Mouse (Mus musculus) WW6 (cell line): ENCODE results near the gene Ace.

Experiments
- DNase-seq: peaks from one replicate; pipeline ENCODE4 v3.0.0-alpha.2; 2013; ENCODE audit warnings: low read depth, low spot score

Ace gene

DNA sequence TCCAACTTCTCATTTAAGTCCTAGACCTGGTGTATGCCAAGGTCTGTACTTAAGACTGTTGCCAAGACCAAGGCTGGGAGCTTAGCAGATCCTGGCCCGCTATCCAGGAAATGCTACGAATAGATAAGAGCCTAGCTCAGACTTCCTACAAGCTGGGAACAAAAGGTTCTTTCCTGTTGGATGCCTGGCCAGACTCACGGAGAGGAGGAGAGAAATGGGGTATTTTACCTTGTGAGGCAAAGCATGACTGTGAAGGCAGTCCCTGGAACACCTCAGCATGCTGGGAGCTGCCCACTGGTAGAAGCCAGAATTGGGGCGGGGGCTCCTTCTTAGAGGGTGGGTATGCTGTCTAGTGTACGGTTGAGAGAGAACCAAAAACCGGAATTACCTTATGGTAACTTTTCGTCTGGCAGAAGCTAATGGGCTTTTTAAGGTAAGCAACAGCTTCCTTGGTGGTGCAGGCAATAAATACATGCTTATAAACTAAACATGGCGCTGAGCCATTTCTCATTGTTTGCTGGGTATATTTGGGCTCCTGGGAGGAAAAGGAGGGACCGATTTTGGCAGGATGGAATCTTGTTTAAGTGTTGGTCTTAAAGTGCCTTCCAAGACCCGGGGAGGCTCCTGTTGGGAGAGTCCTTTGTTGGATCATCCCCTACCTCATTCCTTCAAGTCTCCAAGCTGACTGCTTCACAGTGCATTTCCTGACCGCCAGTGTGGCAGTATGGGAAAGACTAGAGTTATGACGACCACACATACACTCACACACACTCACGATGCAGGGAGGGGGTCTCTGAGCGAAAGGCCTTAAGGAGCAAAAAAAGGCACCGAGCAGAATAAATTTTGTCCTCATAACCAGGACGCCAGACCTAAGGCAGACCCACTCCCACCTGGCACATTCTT lies 22.7 kb upstream of the Ace start:
- DNase-seq = no peak

DNA sequence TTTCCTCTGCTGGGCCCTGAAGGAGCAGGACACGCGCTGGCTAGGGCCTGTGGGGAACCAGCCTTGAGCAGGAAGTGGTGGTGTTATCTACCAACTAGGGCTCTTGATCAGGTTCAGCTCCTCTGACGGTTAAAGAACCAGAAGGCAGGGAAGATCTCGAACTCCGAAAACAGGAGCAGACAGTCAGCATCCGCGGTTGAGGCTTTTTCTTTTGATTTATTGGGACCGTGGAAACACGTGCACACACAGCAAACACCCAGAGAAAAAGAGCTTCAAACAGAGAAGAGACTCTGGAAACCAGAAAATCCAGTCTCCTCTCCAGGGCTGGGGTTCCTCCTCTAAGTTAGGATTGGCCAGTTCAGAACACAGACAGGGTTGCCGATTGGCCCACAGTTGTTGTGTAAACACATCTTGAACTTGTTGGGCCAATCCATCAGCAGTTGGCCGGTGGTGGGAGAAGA lies 21.0 kb upstream of the Ace start:
- DNase-seq = no peak

DNA sequence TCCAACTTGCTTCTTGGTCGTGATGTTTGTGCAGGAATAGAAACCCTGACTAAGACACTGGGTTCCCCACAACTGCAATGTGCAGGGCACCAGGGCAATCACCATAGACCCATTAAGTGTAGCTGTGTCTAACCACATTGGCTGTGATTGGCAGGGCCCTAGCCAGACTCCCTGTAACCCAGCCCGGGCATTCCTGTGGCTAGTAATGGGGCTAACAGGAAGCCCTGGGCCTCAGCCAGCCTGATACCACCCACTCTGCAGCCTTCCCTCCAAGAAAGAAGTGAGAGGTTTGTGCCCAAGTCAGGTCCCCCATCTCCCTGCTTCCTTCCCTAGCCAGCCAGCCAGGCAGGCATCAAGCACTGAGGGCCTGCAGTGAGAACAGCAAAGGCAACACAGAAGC lies 19.5 kb upstream of the Ace start:
- no peak for DNase-seq

DNA sequence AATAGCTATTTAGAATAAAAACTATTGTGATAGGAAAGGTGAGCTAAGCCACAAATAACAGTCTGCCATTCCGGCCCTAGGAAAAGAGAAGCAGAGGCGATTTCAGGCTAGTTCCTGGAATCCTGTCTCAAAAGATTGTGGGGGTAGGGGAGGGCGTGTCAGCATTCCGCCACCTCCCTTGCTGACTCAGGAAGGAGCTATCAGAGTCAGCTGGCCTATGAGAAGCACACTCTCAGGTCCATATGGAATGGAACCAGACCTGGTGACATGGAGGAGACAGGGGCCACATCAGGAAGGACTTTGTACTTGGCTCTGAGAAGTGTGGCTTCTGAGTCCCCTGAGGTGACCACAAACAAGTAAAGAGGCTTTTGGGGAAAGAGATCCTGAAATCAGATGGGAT lies 17.2 kb upstream of the Ace start:
- no peak for DNase-seq

DNA sequence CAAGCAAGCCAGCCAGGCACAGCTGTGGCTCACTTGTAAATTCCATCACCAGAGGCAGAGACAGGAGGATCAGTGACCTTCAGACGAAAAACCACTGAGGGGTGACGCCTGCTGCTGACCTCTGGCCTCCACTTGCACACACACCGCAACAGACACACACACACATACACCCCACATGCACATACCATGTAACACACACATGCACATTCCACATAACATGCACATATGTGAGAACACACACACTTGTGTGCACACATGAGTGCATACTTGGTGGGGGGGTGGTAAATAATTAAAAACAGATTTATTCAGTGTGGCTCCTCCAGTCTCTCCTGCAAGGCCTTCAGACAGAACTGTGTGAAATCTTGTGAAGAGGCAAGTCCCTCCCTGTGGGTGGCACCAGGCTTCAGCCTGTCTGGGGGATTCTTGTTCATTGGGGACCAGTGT lies 16.1 kb upstream of the Ace start:
- DNase-seq = no peak

DNA sequence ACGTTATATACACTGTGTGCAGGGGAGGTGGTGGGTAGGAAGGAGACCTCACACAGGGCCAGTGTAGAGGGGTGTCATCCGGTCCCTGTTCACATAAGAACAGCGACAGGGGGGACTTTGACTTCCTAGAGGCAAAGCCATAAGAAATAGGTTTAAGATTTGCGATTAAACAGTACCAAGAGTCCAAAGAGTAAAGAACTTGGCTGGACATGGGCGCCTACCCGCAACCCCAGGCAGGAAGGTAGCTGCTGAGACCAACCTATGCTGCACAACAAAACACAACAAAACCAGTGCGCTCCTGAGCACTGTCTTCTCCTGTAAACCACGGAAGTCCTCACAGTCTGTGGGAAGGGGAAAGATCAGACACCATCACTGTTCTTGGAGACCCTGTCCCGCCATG lies 15.6 kb upstream of the Ace start:
- no peak for DNase-seq

DNA sequence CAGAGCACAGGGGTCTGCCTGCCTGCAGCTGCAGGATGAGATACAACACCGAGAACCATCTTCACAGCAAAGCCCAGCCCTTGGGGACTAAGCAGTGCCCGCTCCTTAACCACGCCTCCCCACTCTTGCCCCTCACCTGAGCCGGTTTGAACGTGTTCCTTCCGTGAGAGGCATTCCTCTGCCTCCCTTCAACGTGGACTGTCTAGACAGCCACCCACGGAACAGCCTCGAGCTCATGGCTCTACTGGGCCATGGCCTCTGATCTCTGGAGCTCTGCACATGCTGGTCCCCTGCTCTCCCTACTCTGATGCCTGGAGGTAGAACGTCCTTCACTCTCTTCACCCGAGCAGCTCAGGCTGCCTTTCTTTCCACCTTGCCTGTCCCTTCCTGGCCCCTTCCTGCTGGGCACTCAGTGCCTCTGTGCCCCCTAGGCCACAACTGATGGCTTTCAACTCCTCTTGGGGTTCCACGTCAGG lies 14.8 kb upstream of the Ace start, which contains the start of gene Cyb561:
Gene Cyb561 (minus strand): TSS at position 426 of the 476 bp plus-strand sequence.
- no peak for DNase-seq

DNA sequence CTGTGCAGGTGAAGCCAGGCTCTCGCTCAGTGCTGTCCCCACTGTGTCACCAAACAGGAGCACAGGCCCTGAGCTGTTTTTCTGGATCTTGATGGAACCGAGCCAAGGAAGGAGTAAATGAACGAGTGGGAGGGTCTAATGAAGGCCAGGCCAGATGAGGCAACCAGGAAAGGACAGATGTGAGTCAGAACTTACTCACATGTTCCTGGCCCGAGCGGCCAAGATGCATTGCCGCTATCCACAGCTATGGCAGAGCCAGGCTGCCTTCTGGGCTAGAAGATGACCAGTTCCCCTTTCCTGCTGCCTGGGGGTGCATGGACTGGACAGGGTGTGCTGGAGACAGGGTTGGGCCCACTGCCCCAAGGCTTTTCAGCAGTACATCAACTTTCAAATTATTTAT lies 14.3 kb upstream of the Ace start:
- no peak for DNase-seq

DNA sequence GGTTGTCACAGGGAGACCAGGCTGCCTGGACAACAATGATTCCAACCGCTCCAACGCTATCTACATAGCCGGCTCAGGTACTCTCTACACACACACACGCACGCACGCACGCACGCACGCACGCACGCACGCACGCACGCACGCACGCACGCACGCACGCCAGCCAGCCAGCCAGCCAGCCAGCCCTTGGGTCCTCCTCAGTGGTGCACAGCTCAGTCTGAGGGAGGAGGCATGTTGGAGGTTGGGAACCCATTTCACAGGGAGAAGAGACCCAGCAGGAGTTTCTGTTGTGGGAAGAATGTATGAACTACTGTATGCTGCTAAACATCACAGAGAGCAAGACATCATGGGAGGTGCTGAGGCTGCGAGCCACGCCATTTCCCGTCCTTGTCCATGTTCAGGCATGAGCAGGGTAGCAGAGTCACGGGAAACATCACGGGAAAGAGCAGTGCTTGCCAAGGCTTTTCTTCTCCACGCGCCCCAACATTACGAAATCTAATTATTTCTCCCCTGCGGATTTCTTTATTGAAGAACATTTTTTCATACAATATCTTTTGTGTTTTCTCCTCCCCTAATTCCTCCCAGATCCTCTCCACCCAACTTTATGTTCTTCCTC lies 11.8 kb upstream of the Ace start:
- no peak for DNase-seq

DNA sequence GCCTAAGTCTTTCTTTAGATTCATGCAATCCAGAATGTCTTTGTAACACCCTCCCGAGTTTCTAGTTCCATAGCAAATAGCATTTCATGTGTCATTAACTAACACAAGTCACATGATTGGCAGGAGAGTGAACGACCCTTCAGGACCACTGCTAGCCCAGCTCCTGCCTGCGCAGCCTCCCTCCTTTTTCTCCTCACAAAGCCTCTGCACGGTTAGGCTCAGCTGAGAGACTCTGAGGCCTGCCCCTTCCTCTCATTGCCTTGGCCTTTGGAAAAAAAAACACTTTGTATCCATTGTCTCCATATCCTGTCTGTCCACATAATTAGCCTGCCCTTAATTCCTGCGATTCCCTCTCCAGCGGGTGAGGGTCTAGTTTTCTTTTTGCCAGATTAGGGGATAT lies 10.2 kb upstream of the Ace start:
- DNase-seq = no peak

DNA sequence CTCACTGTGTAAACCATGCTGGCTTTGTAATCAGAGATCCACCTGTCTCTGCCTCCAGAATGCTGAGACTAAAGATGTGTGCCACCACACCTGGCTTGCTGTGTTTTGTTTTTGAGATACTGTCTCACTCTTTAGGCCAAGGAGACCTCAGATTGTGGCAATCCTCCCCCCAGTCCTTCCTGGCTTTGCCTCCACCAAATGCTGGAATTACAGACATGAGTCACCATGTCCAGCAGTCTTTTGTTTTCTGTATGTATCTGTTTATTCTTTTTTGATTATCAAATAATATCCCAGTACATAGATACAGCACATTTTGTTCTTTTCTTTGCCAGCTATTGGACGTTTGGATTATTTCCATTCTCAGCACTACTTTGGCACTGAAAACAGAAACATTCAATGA lies 9.2 kb upstream of the Ace start:
- no peak for DNase-seq

DNA sequence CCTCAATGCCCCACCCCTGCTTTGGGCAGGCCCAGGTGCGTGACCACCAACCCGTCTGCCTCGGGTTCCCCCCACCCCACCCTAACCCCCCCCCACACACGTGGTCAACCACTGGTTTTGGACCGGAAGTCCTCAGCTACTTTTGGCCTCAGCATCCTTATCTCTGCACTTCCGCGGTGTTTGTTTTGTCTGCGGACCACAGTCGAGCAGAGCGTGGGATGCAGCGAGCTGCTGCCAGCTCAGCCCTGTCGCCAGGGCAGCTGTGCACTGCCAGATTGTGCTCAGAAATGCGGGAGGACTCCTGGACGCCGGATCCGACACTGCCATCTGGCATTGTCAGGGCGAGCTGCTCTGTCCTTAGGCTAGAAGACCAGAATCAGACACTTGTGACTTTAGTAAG lies 8.4 kb upstream of the Ace start:
- DNase-seq = no peak

DNA sequence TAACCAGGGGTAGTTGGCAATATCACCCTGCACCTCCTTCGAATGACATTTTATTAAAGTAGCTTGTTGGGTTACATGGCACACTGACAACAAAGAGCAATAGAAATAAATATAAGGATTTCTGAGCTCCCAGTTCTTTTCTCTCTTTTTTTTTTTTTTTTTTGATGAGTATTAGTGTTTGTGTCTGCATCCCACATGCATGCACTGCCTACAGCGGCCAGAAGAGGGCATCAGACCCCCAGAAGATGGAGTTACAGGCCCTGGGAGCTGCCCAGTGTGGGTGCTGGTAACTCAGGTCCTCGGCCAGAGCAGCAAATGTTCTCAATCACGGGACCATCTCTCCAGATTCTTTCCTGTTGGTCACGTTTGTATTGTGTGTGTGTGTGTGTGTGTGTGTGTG lies 3.1 kb upstream of the Ace start:
- no peak for DNase-seq

DNA sequence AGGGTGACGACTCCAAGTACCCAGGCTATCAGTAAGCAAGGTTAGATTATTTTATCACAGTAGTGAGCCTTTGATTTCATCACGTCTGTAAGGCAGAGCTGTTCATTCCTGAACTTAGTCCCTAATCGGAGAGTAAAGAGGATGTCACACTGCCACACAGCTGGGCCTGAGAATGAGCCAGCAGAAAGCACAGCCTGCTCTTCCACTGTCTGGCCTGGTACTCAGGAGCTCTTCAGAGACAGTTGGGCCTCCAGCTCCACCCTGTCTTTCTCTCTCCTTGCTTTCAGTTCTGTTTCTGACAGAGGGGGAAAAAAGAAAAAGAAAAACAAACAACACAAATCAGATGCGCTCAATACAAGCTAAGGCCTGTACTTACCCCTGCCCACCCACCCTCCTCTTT lies 1.5 kb upstream of the Ace start:
- no peak for DNase-seq

DNA sequence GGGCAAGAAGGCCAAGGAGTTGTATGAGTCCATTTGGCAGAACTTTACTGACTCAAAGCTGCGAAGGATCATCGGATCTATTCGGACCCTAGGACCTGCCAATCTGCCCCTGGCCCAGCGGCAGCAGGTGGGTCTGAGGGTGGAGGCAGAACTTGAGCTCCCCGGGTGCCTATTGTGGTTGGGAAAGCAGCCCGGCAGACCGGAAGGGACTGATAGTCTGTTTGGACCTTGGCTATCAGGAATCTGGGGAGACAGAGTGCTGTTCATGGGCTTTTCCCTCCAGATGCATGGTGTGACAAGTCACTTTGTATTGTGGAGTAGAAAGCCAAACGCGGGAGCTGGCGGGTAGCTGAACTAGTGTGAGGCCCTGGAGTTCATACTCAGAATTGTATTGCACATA lies 1.2 kb downstream of the Ace start:
- no peak for DNase-seq

DNA sequence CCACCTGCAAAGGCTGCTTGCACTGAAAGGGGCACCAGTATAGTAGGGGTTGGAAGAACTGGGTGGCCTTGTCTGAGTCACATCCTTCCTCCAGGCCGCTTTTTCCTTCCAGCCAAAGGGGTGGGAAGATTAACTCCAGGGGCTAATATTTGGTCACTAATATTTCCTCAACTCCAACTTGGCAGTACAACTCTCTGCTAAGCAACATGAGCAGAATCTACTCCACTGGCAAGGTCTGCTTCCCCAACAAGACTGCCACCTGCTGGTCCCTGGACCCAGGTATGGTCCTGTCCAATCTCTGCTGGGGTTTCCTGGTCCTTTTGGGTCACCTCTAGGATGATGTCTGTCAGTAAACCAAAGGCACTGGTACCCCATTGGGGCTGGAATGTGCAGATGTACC lies 1.8 kb downstream of the Ace start:
- DNase-seq = no peak

DNA sequence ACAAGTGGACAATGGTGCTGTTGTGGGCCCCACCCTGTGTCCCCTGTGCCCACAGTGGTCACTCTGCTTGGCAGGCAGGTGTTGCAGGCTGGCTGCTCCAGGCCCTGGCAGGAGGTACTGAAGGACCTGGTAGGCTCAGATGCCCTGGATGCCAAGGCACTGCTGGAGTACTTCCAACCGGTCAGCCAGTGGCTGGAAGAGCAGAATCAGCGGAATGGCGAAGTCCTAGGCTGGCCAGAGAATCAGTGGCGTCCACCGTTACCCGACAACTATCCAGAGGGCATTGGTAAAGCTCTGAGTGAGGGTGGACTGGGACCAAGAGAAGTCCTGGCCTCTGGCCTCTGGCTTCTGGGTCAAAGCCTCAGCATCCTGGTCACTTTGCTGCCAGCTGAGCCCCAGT lies 6.8 kb downstream of the Ace start:
- no peak for DNase-seq

DNA sequence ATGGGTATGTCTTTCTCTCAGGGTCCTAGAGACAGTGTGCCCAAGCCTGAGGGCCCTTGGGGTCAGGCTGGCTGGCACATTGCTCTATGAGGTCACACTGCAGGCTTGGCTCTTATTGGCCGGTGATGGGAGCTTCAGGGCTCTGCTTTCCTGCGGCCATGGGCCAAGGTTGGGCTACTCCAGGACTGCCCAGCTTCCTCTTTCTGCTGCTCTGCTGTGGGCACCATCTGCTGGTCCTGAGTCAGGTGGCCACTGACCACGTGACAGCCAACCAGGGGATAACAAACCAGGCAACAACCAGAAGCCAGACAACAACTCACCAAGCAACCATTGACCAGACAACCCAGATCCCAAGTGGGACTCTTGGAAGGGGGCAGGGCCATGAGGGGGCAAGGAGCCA lies 7.3 kb downstream of the Ace start:
- no peak for DNase-seq

DNA sequence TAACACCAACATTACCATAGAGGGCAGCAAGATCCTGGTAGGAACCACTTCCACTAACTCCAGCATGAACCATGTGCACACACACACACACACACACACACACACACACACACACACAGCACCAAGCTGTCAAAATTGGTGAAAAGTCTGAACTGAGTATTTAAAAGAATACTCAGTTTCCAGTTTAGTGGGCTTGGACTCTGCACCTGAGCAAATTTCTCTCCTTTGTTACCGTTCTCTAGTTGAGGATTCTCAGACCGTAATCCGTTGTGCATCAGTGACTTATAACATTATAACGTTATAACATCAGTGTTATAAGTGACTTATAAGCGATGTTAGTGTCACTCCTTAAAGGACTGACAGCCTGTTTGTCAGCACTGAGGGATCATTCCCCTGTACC lies 7.9 kb downstream of the Ace start:
- no peak for DNase-seq

DNA sequence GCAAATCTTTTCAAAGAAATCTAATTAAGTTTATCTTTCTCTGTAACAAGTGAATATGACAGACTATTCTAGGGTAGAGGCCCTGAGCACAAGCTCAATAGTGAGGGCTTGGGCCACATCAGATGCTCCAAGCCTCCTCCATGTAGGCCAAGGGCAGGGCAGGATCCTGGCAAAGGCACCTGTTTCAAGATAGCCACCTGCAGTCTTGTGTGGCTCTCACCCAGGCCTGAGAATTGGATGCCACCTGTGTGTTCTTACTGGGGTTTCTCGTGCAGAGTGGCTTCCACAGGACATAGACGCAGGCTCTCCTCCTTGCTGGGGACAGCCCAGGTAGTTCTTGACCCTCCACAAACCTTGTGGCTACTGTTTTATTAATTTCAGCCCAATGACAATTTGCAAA lies 10.5 kb downstream of the Ace start:
- no peak for DNase-seq

DNA sequence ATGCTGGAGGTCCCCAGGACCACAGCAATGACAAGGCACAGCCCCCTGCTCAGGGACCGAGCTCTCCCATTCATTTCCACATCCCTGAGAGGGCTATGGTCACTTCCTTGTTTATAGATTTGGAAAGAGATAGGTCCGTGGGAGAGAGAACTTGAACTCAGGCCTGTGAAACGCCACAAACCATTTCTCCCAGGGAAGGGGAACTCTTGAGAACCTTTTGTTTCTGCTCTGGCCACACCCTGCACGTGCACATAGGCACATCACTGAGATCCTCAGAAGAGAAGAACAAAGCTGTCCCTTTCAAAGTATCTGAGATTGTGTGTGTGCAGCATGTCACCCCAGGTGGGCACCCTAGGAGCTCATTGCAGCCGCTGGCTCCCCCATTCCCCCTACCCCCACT lies 10.9 kb downstream of the Ace start:
- no peak for DNase-seq

DNA sequence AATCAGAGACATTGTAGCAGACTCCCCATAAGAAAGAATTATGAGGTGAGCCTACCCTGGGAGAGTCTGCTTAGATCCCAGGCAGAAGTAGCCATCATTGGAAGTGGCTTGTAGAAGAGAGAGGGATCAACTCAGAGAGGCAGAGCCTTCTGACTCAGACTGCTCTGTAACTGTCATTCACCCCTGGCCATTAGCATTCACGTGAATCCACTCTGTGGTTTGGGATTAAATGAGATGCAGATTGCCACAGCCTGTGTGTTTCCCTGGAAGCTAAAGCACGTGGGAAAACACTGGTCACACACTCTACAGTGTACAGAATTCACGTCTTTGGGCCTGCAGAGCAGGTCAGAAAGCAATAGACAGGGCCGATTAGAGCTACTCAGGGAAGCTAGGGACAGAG lies 16.7 kb downstream of the Ace start:
- DNase-seq = no peak

DNA sequence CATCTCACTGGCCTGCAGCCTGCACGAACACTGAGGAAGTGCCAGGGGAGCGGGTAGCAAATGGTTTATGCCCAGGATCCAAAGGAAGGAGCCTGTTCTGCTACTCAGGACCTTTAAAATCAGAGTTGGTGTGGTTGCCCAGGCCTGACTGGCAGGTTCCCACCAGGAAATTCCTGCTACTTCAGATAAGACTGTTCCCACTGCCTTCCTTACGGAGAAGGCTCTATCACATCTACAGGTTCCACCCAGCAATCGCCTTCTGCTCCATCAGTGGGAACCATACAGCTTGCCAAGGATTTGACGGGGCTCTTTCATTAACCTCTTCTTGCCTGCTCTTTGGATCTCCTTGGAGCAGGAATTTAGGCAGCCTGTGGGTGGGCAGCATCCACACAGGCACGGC lies 19.7 kb downstream of the Ace start:
- no peak for DNase-seq
